Mouse (Mus musculus): ENCODE results near the gene Shld2. TPM values are rescaled to one million over a fixed set of nuclear protein-coding genes. Genes with fewer than 3 reads are reported as not detected.
"Not testable (repeated sequence)": the region's sequence is repeated elsewhere in the genome, so short reads cannot be mapped to it uniquely, and the experiment has no call there.

Gene Shld2
- total RNA-seq, 4 experiments from 2014 or later, result 10.7 to 14.8 (median 13.2) TPM

GRCm38 (mm10) chr14:34288396-34288795, 21.9 kb downstream of the Shld2 start:
- DNase-seq (ENCODE audit: low spot score in 2 of 2), result no peak

DNA sequence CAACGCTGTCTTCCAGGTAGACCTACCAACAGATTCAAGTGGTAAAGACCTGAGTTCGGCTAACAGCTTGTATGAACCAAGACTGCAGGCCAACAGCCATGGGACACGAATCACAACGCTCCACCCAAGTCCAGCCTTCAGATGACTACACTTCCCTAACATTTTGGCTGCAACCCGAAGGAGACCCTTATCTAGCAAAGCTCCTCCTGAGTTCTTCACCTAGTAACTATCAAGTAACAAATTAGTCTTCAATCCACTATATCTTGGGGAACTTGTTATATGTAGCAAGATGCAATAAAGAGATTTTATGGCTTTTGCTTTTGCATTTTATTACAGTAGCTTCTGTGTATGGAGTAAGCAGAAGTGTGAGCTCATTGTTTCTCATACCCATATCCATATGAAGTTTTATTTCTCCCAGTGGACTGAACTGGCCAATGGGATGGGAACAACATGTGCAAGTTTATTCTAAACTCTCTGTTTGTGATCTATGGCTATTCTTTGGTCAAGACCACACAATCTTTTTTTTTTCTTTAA, 28.5 kb downstream of the Shld2 start:
- no peak for DNase-seq (ENCODE audit: low spot score in 2 of 2)

DNA sequence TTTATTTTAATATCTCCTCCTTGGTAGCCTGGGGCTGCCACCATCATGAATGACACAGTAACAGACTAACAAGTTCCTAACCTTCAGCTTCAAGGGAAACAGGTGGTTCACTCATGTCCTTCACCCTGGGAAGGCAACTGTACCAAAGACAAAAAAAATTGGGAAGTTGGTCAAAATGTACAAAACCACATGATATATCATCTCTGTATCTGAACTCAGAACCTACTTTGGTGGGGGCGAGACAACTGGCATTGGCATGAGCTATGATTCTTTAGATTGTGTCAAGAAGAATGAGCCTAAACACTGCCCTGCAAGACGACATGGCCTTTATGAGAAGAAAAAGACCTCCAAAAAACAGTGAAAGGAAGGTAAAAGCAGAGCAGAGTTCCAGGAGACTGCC, 29.5 kb downstream of the Shld2 start:
- DNase-seq (ENCODE audit: low spot score in 2 of 2), result no peak

GRCm38 (mm10) chr14:34279726-34280125, 30.6 kb downstream of the Shld2 start:
- no peak for DNase-seq (ENCODE audit: low spot score in 2 of 2)

DNA sequence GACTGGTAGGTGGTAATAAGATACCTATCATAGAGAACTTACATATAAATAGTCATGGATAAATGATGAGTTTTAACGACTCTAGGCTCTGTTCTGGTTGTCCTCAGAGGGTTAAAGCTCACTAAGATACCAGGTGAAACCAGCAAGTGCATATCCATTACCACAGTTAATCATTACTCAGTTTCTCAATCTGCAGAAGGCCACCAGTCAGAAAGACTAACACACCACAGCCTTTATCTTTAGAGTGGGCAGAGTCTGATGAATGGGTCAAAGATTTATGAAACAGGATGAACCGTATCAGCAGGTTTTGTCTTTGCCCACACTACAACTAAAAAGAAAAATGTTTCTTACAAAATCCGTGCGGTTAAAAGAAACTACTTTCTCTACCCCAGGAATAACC, 35.1 kb downstream of the Shld2 start:
- DNase-seq (ENCODE audit: low spot score in 2 of 2), result no peak

- DNase-seq (ENCODE audit: low spot score in 2 of 2), result no peak
Measured at GRCm38 (mm10) chr14:34274141-34274540, 36.2 kb downstream of the Shld2 start.

DNA sequence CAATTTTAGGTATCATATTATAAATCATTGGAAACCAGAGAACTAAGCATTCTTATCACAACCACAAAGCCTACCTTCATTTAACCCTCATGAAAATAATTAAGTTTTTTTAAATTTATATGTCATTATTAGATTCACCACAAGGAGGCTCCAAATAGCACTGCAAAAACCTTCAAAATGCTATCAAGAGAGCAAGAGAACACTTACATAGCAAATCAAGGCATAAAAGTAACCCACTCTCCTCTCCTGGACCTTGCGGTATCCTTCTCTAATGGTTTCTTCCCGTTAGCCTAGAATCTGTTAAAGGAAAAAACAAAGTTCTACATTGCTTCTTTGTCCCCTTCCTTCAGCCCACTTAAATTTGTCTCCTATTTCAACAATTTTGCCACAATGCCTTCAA, 37.0 kb downstream of the Shld2 start:
- DNase-seq (ENCODE audit: low spot score in 2 of 2), result no peak

DNA sequence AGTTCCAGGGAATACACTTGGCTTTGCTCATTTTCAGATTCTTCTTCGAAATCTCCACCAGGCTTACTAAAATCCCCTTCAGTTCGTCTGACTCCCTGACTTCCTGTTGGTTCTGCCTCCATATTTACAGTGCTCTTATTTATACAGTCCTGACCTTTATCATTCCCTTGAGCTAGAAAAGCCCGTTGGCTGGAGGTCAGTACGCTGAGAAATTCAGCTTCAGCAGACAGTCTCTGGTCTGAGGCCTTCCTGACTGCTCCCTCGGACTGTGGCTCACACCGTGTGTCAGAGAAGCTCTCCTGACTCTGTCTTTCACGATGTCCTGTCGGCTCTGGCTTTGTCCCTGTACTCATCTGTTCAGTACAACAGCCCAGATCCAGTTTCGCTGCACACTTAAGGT, 42.2 kb downstream of the Shld2 start:
- no peak for DNase-seq (ENCODE audit: low spot score in 2 of 2)

- not testable (repeated sequence) for DNase-seq (ENCODE audit: low spot score in 2 of 2)
Measured at GRCm38 (mm10) chr14:34258525-34258924, 51.8 kb downstream of the Shld2 start.

DNA sequence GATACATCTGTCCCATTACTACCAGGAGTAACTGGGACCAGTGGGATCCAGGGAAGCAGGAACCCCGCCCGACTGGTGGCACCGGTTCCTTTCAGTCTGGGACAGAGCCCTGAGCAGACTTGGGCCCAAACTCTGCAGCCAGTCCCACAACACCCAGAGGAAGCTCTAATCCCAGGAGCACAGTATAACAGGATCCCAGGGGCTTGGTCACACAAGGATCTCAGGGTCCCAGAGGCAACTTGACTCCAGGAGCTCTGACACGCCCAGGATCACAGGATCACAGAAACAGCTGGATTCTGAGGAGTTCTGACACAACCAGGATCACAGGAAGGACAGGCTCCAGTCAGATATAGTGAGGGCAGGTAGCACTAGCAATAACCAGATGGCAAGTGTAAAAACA, 57.0 kb downstream of the Shld2 start:
- no peak for DNase-seq (ENCODE audit: low spot score in 2 of 2)

DNA sequence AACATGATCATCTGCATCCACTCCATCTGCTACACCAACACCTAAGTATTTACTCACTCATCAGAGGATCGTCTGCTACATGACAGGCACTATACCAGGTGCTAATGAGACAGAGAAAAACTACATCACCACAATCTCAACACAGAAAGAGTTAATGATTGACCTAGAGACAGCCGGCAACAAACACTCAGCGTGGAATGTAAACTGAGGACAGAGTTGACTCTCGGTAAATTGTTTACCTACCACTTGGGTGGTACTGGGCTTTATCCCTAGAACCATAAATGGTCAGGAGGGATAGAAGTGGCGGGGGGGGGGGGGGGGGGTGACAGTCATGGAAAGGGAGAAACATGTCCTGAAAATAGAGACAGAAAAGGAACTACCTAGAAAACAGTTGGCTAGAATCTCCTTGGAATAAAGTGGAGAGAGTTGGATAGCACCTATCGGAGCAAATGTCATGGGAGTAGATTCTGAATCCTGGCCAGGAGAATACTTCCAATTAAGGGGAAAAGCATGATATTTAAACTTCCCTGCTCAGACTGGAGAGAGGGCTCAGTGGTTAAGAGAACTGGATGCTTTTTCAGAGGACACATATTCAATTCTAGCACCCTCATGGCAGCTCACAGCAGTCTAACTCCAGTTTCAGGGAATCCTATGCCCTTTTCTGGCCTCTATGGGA, 57.7 kb downstream of the Shld2 start:
- DNase-seq (ENCODE audit: low spot score in 2 of 2), result no peak

GRCm38 (mm10) chr14:34240676-34241075, 69.6 kb downstream of the Shld2 start:
- no peak for DNase-seq (ENCODE audit: low spot score in 2 of 2)

DNA sequence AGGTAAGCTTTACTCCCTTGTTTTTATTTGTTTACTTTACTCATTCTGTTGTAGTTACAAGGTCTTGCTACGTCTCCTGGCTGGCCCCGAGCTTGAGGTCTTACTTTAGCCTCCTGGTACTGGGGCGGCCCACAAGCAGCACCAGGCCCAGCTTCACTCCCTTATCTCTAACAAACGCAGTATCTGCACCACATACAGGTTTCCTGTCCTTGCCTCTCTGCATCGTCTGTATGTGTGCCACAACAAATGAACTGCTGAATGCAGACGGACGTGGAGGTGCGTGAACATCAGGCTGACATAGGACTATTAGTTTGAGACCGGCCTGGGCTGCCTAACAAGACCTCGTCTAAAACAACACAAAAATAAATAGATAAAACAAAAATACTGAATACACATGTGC, 70.0 kb downstream of the Shld2 start:
- DNase-seq (ENCODE audit: low spot score in 2 of 2), result no peak

DNA sequence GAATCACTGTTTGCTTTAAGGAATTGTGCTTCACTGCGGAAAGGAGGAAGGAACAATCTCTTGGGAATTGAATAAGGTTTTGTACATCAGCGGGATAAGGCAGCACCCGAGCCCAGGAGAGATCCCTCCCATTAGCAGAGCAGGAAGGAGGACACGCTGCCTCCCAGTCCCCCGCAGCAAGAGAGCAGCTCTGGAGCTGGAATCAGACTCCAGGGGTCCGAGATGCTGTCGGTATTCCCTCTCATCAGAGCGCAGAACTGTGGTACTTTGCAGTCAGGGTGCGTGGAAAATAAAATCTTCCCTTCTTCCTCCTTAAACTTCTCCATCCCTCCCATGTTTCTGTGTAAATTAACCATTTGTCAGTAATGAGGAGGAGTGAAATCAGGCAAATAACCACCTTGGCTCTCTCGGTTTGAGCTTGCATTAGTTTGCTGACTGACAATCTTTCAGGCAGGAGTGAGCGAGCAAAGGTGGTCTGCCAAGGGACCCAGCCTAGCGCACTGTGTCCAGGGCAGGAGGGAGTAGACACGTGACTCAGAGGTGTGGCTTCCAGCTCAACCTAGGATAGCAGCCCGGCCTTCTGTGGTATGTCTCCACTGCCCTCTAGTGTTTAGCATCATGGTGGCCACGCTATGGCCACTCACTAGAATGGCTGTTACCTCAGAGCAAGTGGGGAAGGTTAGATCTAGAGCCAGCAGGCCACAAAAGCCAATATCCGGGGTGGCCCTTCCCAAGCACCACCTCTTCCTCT, 75.5 kb downstream of the Shld2 start:
- peak; percentile 23 to 54 for DNase-seq (ENCODE audit: low spot score in 2 of 2)

- no peak for DNase-seq (ENCODE audit: low spot score in 2 of 2)
Measured at GRCm38 (mm10) chr14:34233846-34234245, 76.4 kb downstream of the Shld2 start.

GRCm38 (mm10) chr14:34232866-34233680, 77.2 kb downstream of the Shld2 start:
- DNase-seq (ENCODE audit: low spot score in 2 of 2), result no peak

GRCm38 (mm10) chr14:34232340-34232739, 78.0 kb downstream of the Shld2 start:
- DNase-seq (ENCODE audit: low spot score in 2 of 2), result no peak

DNA sequence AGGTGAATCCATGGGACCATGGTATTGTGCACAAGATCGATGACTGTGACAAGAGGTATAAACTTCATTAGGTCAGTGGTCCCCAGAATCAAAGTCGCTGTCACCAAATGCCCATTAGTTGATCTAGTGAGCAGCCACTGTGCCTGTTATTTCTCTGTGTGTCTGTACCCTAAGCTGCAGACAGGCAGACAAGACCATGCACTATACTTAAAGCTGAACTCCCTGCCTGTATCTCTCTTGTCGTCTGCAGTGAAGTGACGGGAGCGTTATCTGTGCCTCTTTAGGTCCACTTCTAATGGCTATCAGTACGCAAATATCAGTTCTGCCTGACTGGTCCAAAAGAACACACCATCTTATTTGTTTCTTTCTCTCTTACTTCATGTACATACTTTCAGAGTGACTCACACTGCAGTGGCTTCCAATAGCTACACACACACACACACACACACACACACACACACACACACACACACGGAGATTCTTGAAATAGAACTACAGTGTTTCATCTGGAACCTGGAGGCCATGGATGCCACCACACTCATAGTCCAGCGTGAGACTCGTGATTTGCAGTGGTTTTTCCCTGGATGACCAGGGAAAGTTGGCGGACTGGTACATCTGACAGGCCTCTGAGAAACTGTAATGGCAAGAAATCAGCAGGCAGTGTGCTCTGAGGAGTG, 81.3 kb downstream of the Shld2 start:
- no peak for DNase-seq (ENCODE audit: low spot score in 2 of 2)

GRCm38 (mm10) chr14:34227981-34228380, 82.3 kb downstream of the Shld2 start:
- DNase-seq (ENCODE audit: low spot score in 2 of 2), result no peak

DNA sequence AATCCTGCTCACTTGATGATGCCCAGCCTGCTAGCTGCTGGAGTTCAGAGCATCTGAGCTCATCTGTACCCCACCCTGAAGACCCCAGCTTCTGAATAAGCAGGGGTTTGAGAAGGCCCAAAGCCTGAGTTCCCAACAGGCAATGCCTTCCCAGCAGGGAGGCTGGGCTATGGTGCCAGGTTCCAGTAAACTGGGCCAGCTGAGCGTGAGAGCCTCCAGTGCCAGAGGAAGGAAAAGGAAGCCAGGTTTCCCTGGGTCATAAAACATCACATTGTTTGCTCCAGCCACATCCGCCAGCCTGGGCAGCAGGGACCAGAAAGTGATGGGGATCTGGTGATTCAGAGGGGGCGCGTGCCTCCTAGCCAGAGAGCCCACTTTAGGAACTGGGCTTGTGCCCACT, 83.7 kb downstream of the Shld2 start:
- no peak for DNase-seq (ENCODE audit: low spot score in 2 of 2)

- no peak for DNase-seq (ENCODE audit: low spot score in 2 of 2)
Measured at GRCm38 (mm10) chr14:34225986-34226385, 84.3 kb downstream of the Shld2 start.
